In genomic region chr11:81454111-81454510, GRCm38 (mm10) we compare ENCODE assay signal across 10 mouse cellular contexts.
DNase-seq lines count a peak whose midpoint lies in the region; ATAC-seq lines count a peak whose summit lies in the region.
"Had no signal": no experiment of that assay in that cellular context is flagged by ENCODE, and none has a peak within 500 bp of the region (broad histone marks: within the 10 kb centered on the region; RNA-seq: fewer than 3 reads in every experiment).

No protein-coding gene starts in this region.

- H3K36me3 ChIP-seq in embryonic facial prominence, embryonic 10.5 days (replicated peaks), result no peaks in the 10 kb centered on the region
- H3K36me3 ChIP-seq in hindbrain, embryonic 15.5 days, result no peaks in the 10 kb centered on the region
- H3K36me3 ChIP-seq in neural tube, embryonic 12.5 days, result no peaks in the 10 kb centered on the region
- H3K36me3 ChIP-seq in liver, embryonic 11.5 days (ENCODE audit: control insufficient read depth, insufficient read depth, low read length), result no peaks in the 10 kb centered on the region
- H3K36me3 ChIP-seq: heart, embryonic 10.5 days had no signal

- H3K27ac ChIP-seq in embryonic facial prominence, embryonic 10.5 days (replicated peaks), result no peak overlapping the region
- peak overlapping the region; percentile 11; the same call in 1 of the 2 replicates for H3K27ac ChIP-seq in hindbrain, embryonic 15.5 days (replicated peaks)
- H3K27ac ChIP-seq in neural tube, embryonic 12.5 days, result peak overlapping the region; percentile 38; the same call in 1 of the 2 replicates
- H3K27ac ChIP-seq in liver, embryonic 11.5 days (ENCODE audit: low read depth, low read length), result no peak overlapping the region
- H3K27ac ChIP-seq: heart, embryonic 10.5 days had no signal

- H3K4me1 ChIP-seq in embryonic facial prominence, embryonic 10.5 days, result peaks cover 26% of the 10 kb centered on the region
- peaks cover 16% of the 10 kb centered on the region for H3K4me1 ChIP-seq in hindbrain, embryonic 15.5 days (replicated peaks)
- H3K4me1 ChIP-seq in neural tube, embryonic 12.5 days, result peaks cover 19% of the 10 kb centered on the region; the same call in 1 of the 2 replicates
- H3K4me1 ChIP-seq in liver, embryonic 11.5 days (replicated peaks; ENCODE audit: control insufficient read depth, insufficient read depth, low read length), result no peaks in the 10 kb centered on the region

- 23% methylated on average over 1 of the region's 1 CpGs for WGBS in embryonic facial prominence, embryonic 10.5 days
- WGBS in hindbrain, embryonic 15.5 days, result 11% methylated on average over 1 of the region's 1 CpGs
- WGBS in neural tube, embryonic 12.5 days, result 0% methylated on average over 1 of the region's 1 CpGs
- 19% methylated on average over 1 of the region's 1 CpGs for WGBS in liver, embryonic 11.5 days

- no peak for ATAC-seq in cerebellum, adult (ENCODE audit: insufficient number of reproducible peaks, low FRiP score, low TSS enrichment)
- ATAC-seq in hindbrain, embryonic 15.5 days (ENCODE audit: low FRiP score, low read depth), result peak; percentile 73; the same call in 1 of the 2 replicates
- ATAC-seq in neural tube, embryonic 12.5 days (ENCODE audit: low FRiP score, low read depth), result peak; percentile 90
- ATAC-seq in liver, embryonic 11.5 days (replicated peaks; ENCODE audit: low FRiP score), result no peak

- H3K9me3 ChIP-seq in embryonic facial prominence, embryonic 10.5 days, result no peaks in the 10 kb centered on the region
- no peaks in the 10 kb centered on the region for H3K9me3 ChIP-seq in hindbrain, embryonic 15.5 days
- no peaks in the 10 kb centered on the region for H3K9me3 ChIP-seq in neural tube, embryonic 12.5 days
- no peaks in the 10 kb centered on the region for H3K9me3 ChIP-seq in liver, embryonic 11.5 days (ENCODE audit: control insufficient read depth, low read length)
- H3K9me3 ChIP-seq: heart, embryonic 10.5 days had no signal

- DNase-seq in cerebellum, postnatal 14 days, result peak; percentile 26 to 33
- peak; percentile 20 for DNase-seq in embryonic facial prominence, embryonic 10.5 days (ENCODE audit: low spot score)
- DNase-seq in liver, embryonic 11.5 days (ENCODE audit: low spot score), result no peak
- DNase-seq in spleen, postnatal 10 days (ENCODE audit: low spot score in 2 of 2), result no peak
- DNase-seq in liver, result no peak
- DNase-seq: kidney, adult 2 months had no signal

- no peaks in the 10 kb centered on the region for H3K27me3 ChIP-seq in embryonic facial prominence, embryonic 10.5 days (replicated peaks; ENCODE audit: low read depth, poor library complexity, severe bottlenecking)
- no peaks in the 10 kb centered on the region for H3K27me3 ChIP-seq in hindbrain, embryonic 15.5 days
- no peaks in the 10 kb centered on the region for H3K27me3 ChIP-seq in neural tube, embryonic 12.5 days (replicated peaks)
- H3K27me3 ChIP-seq in liver, embryonic 11.5 days (replicated peaks; ENCODE audit: control insufficient read depth, insufficient read depth, low read length), result no peaks in the 10 kb centered on the region

- no peak overlapping the region for H3K9ac ChIP-seq in hindbrain, embryonic 15.5 days
- no peak overlapping the region for H3K9ac ChIP-seq in neural tube, embryonic 12.5 days
- no peak overlapping the region for H3K9ac ChIP-seq in liver, embryonic 11.5 days (ENCODE audit: low read depth, low read length)

- no peak overlapping the region for H3K4me2 ChIP-seq in hindbrain, embryonic 15.5 days
- peak overlapping the region; percentile 4; the same call in 1 of the 2 replicates for H3K4me2 ChIP-seq in neural tube, embryonic 12.5 days (replicated peaks)
- no peak overlapping the region for H3K4me2 ChIP-seq in liver, embryonic 11.5 days

- H3K4me3 ChIP-seq in embryonic facial prominence, embryonic 10.5 days, result no peak overlapping the region
- no peak overlapping the region for H3K4me3 ChIP-seq in hindbrain, embryonic 15.5 days
- H3K4me3 ChIP-seq in neural tube, embryonic 12.5 days, result no peak overlapping the region
- no peak overlapping the region for H3K4me3 ChIP-seq in liver, embryonic 11.5 days (ENCODE audit: low read depth, low read length)
- H3K4me3 ChIP-seq: heart, embryonic 10.5 days had no signal

Comparison
In these comparisons a context has a peak if more than half of its experiments do, and no peak if none do; other contexts are left out.
1. DNase-seq: peak in cerebellum, postnatal 14 days (2 of 2) and embryonic facial prominence, embryonic 10.5 days (single experiment); none in liver, embryonic 11.5 days (single experiment), spleen, postnatal 10 days (0 of 2) and liver (single experiment).
2. ATAC-seq: peak in hindbrain, embryonic 15.5 days (single experiment) and neural tube, embryonic 12.5 days (single experiment); none in cerebellum, adult (single experiment) and liver, embryonic 11.5 days (single experiment).
3. H3K27ac ChIP-seq: peak in hindbrain, embryonic 15.5 days (single experiment) and neural tube, embryonic 12.5 days (single experiment); none in embryonic facial prominence, embryonic 10.5 days (single experiment) and liver, embryonic 11.5 days (single experiment).